Mouse (Mus musculus): ENCODE measurements at regions not wholly inside any gene's neighbourhood (a gene's known extent, or its start where the extent isn't known, plus 50 kb on each side); places are given as distances from the start of the nearest gene placed in this dataset.
A peak's percentile ranks its signal among the peaks of the same experiment; 100 is the strongest.

DNA sequence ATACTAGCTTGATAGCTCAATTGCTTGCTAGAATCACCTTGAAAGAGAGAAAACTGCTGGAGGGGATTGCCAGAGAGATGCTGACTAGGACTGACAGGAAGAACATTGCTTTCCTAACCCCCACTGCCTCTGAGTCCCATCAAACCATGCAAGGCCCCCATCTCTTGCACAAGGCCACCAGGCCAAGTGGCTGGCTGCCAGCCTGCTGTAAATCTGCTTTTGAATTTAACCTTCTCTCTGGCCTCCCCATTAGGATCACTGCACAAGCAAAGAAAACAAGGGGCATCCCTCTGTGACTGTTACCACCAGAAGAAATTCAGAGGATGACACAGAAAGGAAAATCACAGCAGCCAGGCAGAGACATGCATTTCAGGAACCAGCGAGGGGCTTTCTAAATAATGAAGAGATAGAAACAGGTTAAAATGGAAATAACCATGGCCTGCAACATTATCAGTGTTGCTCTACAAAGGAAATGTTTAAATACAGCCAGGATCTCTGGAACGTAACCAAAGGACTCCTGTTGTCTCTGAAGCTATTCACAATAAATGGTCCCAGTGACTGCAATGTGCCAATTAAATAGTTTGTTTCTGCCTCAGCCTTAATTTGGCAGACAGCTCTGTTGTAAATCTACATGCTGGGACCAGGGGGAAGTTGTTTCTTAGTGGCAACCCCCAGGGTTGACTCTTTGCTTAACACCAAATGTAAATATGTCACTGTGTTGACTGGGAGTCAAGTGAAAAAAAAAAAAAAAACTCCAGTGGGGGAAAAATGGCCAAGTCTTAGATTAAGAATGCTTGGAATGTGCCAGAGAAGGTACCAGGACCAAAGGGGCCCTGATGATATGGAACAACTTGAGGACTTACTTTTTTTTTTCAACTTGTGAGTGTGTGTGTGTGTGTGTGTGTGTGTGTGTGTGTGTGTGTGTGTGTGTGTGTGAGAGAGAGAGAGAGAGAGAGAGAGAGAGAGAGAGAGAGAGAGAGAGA, 233.9 kb upstream of the Epha4 start:
- no peak for DNase-seq

DNA sequence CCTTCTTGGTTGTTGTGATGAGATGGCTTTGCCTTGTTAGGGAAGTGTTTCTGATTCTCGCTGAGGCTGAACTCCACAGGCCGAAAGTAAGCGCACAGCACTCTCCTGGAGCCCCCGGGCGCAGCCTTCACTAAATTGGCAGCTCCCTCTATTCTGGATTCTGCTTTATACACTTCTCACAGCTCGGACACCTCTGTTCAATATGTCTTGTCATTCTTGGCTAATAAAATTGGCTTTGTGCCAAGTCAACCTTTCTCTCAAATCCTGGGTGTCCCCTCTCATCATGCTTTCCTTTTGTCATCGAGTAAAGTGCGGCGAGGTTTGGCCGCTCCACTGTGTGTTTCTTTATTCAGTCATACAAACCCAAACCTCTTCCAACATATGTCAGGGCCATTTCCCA, 217.2 kb upstream of the Epha4 start:
- DNase-seq = no peak

DNA sequence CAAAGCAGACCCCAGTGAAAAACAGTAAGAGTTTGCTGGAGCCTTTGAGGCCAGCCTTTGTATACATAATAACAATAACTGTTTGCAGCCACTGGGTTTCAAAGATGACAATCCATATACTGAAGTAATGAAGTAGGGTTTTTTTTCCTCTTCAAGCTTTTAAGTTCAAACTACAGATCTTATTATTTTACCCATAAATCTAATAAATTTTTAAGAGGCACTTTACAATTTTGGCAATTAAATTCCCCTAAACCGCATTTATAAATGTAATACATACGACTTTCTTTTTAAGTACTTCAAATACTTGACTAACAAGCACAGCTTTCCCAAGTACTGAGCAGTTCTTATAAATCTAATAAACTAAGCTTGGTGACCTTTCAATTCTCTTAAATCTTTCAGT, 212.7 kb upstream of the Epha4 start:
- no peak for DNase-seq

DNA sequence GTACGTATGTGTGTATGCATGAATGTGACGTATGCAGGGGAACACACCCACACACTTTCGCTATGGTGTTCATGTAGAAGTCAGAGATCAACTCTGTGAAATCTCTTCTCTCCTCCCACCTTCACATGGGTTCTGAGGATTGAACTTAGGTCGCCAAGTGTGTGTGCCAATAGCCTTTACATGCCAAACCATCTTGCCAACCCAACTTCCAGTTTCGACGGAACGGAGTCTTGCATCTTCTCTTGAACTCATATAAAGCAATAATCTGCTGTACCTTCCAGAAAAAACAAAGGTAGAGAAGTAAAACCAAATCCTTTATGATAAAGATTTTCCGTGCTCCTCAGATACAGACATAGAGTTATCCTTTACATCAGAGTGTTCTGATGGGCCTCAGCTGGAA, 208.4 kb upstream of the Epha4 start:
- DNase-seq = no peak

DNA sequence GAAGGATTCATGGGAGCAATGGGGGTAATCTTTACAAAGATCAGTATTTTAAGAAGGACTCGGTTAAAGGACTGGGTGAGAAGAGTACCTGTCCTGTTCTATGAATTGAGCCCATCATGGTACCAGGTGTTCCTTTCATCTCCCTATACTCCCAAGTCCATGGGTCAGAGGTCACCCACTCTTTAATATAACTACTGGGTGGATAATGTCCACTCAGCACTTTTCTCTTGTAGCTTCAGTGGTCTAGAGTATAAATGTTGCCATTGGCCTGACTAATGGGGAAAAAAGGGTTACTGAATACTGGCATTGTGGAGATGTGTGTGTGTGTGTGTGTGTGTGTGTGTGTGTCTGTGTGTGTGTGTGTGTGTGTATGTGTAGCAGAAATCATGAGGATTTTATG, 206.0 kb upstream of the Epha4 start:
- no peak for DNase-seq

DNA sequence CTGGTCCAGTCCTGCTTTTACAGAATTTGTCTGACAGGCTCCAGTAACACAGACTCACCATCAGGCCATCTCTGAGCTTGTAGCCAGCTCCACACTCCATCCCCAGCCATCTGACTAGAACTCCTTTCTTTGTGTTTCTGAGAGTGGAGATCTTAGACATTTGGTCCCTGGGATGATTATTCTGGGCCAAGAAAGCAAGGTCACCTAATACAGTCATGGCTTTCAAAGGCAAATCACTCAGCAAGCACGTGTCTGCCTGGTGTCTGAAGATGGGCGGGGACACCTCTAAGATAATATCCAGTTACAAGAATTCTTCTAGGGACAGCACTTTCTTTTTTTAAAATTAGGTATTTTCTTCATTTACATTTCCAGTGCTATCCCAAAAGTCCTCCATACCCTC, 198.1 kb upstream of the Epha4 start:
- DNase-seq = no peak

DNA sequence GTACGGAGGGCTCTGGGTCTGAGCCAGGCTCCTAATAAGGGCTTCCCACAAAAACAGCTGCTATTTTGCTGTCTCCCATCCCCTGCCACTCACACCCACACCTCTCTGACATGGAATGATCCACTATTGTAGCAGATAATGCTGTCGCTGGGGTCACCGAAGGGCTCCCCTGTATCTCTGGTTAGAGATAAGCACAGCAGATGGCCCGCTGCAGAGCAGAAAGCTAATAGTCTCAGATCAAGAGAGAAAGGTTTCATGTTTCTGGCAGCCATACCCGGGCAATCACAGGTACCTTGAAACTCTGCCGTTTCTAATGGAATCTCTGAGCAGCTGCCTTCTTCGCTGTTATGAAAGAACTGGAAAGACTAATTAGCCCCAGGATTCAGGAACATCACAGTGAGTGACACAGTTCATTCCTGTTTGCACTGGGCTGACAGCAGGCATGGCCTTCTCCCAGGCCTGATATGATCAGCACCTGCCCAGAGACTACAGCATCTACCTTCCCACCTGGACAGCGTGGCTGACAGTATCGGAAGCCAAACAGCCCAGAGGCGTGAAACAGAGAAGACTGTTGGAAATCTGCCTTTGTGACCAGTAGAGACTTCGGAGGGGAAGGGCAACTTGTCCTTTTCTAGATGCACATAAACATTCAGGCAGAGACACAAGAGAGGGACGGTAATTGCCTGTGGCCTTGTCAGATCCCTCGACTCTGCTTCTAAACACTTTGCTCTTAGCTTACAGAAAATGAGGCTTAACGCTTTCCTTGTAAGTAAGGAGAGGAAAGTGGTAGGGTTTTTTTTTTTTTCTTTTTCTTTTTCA, 193.5 kb upstream of the Epha4 start:
- DNase-seq = no peak

DNA sequence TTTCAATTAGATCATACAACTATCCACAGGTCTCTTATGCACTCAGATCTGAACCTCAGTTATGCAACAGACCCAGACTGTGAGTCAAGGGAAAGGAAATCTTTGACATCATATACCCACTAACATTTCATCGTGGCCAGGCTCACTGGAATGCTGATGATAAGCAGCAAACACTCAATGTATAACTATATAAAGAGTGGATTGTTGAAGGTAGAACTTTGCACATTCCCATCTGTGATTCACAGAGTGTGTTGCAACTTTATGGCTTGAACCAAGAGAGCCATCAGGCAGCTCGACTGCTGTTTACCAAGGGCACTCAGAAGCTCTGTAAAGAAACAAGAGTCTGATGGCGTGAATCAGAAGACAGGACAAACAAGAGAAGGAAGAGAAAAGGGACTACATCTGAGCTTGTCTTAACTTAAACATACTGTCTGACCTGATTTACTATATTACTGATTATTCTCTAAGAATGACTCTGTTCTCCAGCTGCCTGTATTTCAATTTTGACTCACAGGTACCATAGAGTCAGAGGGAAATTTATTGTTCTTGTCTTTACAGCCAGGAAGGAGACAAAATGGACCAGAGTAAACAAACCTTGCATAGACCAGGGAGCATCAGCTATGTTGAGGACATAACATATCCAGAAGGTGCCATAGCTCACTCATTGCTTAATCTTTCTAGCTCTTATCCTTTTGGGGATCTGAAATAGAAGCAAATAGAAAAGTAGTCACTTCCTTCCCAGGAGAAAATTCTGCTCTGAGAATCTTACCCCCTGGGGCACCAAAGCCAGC, 180.5 kb upstream of the Epha4 start:
- DNase-seq = no peak

DNA sequence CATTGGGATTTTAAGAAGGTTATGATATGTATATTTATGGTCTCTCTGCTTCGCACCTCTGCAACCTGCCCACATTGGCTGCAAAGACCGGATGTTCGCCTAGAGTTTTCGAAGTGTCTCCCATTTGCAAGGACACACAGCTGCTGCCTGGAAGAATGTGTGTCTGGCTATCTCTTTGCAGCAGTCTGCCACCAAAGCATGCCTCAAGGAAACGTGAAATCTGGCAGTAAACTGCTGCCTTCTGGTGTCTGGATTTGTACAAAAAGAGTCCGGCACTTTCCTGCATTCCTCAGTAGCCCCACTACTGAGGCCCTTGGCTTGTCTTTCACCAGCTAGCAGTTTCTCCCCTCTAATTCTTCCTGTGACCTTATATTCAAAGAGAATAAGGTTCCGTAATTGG, 148.5 kb upstream of the Epha4 start:
- peak; percentile 43 for DNase-seq

DNA sequence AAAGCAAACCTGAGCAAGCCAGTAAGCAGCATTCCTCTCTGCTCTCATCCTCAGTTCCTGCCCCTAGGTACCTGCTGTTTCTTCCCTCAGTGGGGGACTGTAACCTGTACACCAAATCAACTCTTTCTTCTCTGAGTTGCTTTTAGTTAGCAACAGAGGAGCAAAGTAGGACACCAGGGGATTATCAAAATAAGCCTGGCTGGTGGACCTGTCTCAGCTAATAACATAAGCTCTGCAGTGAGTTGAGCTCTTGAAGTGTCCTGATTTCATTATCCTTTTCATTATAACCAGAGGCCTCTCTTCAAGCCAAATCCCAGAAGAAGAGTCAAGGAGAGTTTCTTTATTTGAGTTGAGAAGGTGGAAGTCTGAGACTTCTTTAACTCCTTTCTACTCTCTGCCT, 145.5 kb upstream of the Epha4 start:
- DNase-seq = no peak

DNA sequence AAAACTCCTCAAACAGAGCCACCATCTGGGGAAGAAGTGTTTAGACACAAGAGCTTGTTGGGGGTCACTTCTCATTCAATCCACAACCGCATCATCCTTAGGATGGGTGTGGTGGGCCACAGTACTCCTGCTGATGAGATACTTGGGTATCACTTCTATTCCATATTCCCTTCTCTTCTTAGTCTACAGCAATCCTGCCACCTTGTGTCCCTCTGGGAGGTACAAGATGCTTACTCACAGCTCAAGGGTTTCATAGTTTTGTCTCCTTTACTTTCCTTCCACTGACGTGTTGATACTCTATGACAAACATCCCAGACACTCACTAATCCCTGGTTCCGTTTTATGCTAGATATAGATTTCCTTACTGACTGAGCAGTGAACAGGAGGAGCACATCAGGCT, 122.1 kb upstream of the Epha4 start:
- no peak for DNase-seq

DNA sequence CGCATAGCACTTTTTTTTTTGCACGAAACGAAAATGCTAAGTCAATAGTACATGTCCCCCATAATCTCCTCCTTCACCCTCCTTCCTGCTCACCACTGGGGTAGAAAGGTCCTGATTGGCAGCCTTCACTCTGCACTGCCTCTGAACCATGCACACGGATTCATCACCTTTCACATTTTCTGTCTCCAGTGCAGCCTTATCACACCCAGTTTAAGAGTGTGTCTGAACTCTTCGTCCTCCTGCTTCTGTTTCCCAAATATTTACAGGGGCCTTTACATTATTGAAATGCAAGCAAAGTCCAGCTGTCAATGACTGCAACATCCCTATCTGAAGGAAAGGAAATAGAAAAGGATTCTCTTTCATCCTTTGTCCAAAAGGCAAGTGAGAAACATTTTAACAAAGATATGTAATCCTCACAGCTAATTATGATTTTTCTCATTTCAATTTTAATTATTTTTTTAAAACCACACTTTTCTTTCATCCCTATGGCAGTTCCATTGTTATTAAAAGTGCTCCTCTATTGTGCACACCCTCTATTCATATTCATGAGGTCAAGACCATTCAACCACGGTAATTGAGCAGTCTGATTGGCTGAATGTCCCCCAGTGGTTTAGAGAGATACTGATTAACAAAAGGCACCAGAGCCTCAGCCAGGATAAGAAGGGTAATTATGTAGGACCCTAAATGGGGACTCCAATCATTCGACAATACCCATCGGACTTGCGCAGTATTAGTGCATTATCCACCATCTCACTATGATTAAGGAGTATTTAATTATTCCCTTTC, 114.8 kb upstream of the Epha4 start:
- DNase-seq = no peak

DNA sequence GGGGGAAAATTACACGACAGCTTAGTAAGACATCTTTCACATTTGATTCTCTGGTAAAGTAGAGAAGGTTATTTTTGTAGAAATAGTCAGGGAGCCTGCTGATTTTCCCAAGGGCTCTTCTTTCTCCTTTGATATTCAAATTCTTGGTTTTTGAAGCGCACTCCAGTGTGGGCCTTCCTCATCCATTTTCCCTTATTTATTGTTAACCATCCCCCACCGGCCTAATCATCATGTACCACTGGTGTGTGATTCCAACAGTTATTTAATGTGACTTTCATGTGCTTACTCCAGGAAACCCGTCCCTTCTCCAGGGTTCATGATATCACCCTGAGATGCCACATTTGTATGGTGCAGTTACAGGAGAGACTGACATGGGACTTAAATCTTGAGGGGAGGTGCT, 114.0 kb upstream of the Epha4 start:
- DNase-seq = no peak

DNA sequence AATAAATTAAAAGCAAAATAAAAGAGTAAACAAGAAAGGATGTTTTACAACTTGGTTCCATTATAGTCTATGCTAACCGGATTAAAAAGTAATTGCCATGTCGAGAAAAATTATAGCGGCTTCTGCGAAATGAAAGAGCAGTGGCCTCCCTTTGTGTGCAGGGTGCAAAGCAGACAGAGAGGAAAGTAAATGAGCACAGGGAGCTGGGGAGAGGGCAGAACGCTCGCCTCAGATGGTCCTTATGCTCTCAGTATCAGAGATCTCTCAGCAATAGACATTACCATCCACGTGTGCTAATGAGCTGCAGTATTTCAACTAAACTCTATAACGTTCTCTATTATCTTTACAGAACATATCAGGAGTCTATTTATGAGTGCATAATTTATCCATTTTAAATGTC, 102.6 kb upstream of the Epha4 start:
- DNase-seq = no peak

DNA sequence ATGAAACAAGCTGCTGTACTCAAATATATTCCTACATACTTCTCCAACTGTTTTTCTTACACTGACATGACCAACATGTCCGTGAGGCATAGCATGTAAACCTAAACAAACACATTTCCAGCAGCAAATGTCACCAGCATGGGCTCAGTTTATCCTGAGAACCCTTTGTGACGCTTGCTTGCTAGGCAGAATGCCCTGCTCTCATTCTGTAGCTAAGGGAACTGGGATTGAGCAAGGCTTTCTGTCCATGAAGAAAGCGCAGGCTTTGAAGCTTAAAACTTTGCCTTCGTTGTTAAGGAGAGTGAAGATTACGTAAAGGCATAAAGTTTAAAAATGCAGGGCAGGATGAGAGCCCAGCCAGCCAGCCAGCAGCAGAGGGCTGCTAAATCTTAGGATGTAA, 85.6 kb upstream of the Epha4 start:
- no peak for DNase-seq

DNA sequence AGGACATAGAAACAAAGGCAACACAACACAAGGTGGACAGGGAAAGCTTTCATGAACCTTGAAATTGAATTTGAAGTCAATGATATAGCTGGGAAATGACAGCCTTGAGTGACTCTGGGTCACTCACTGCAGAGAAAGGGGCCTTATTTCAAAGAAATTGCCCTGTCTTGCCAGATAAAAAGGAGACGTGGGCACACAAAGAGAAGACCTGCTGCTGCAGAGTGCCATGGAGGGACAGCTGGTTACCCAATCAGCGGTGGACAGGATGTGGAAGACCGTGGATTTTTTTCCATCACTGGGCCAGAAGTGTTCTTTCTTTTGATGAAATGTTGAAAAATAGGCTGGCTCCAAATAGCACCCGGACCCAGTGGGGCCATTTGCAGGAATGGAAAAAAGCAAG, 77.8 kb upstream of the Epha4 start:
- no peak for DNase-seq

DNA sequence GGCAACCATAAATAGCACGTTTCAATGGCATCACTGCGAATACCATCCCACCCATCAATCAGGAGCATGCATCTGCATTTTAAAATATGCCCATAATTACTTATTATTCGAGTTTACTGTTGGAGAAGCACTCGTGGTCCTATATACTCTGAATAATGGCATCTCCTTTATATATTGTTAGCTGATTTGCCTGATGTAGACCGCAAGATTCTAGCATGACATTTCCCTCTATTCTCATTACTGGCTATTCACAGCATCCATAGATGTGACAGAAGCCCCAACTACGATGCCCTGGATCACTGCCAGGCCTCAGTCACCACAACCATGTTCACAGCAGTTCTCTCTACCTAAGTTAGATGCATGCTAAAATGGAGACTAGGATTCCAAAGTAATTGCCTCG, 77.4 kb upstream of the Epha4 start:
- DNase-seq = no peak

DNA sequence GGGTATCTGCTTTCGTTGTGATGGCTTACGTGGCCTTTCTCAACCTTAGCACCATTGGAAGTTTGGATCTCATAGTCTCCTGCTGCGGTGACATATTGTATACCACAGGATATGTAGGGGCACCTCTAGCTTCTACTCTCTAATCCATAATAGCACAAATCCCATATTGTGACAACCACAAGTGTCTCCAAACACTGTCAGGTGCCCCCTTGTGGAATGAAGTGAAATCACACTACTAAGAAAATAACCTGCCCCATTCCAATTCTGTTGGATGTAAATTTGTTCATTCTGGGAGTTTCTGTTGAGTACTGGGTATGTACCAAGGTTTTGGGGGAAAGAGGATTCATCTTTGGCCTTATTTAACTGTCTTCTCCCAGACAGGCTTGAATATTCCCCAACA, 74.5 kb upstream of the Epha4 start:
- DNase-seq = no peak

DNA sequence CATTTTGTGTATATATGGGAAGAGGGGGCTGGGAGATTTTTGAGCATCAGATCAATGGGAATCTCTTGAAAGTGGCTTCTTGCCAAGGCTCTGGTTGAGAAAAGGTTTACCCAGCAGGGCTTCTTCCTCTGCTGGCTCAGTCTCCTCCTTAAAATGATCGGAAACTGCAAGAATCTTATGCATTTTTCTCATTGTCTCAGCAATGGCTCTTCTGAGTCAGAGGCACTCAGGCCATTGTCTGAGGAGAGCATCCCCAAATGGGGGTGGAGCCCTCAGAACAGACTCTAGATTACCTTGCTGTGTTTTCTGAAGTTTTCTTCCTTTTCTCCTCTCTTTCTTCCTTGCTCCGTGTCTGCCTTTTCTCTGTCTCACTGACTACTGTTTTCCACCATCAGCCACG, 70.6 kb upstream of the Epha4 start:
- no peak for DNase-seq

DNA sequence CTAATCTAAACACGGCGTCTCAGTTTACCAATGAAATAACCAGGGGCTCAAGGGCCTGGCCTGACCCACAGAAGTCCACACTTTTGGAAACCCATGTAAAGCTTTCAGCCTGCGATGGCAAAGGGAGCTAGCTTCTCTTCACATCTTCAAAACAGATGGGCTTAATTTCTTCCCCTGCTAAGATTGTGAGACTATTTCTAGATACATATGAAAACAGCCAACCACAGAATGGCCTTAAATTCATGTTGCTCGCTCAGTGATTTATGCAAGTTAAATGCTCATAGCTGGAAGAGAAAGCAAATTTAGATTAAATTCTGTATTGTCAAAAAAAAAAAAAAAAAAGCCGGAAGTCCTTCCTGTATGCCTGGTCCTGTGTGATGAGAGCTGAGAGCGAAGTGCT, 53.2 kb upstream of the Epha4 start:
- DNase-seq = no peak

DNA sequence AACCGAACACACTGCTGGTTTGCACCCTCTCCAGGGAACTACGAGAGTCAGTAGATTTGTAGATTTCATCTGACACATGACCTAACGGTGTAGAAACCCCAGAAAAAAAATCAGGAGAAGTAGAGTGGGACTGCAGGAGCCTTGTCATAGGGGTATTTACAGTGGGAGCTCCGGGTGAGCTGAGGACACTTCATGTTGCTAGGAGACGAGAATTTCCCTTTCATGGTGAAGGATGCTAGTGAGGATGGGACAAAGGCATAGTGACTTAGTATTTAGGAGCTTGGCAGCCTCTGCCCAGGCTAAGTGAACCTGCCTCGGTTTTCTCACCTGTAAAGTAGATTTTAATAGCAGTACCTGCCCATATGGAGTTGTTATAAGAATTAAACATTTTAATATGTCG, 52.8 kb upstream of the Epha4 start:
- DNase-seq = no peak

Measured in right cerebral cortex, adult 18-20 months (tissue).